Mouse (Mus musculus) stomach, embryonic 16.5 days (tissue): ENCODE data around the gene Mgat5. TPM values are rescaled to one million over a fixed set of nuclear protein-coding genes. Genes with fewer than 3 reads are reported as not detected.
A peak's percentile ranks its signal among the peaks of the same experiment; 100 is the strongest.

Source experiments
- ATAC-seq: fragments of 200-750 bp; cut with Nextera tagmentation; 2 replicates; pipeline ENCODE4 v1.8.0; 2017; ENCODE audit warnings: moderate number of reproducible peaks, moderate TSS enrichment; ENCODE audit not compliant: insufficient read depth, low FRiP score
- H3K27ac ChIP-seq: fragments of 300-500 bp; sonication (generic); 2 replicates; pipeline ENCODE4 v1.5.1; 2014; ENCODE audit warnings: low read length
- H3K27me3 ChIP-seq: fragments of 300-500 bp; sonication (generic); 2 replicates; pipeline ENCODE4 v1.6.1; 2014; ENCODE audit warnings: low read length, control low read depth, mixed read lengths; ENCODE audit not compliant: control insufficient read depth, insufficient read depth
- H3K36me3 ChIP-seq: fragments of 300-500 bp; sonication (generic); 2 replicates; pipeline ENCODE4 v1.6.1; 2014; ENCODE audit warnings: low read length; ENCODE audit not compliant: control insufficient read depth, insufficient read depth
- H3K4me1 ChIP-seq: fragments of 300-500 bp; sonication (generic); 2 replicates; pipeline ENCODE4 v1.6.1; 2014; ENCODE audit warnings: low read length, control low read depth, mixed read lengths; ENCODE audit not compliant: control insufficient read depth, insufficient read depth
- H3K4me2 ChIP-seq: fragments of 300-500 bp; sonication (generic); 2 replicates; pipeline ENCODE4 v1.6.1; 2014; ENCODE audit warnings: low read depth, low read length, mixed read lengths
- H3K4me3 ChIP-seq: fragments of 300-500 bp; sonication (generic); replicated peaks from 2 replicates; pipeline ENCODE4 v1.5.1; 2014; ENCODE audit warnings: mild to moderate bottlenecking, low read length
- H3K9ac ChIP-seq: fragments of 300-500 bp; sonication (generic); 2 replicates; pipeline ENCODE4 v1.6.1; 2014; ENCODE audit warnings: low read length
- H3K9me3 ChIP-seq: fragments of 300-500 bp; sonication (generic); replicated peaks from 2 replicates; pipeline ENCODE4 v1.6.1; 2016; ENCODE audit warnings: low read length, control low read depth; ENCODE audit not compliant: control insufficient read depth
- whole genome bisulfite sequencing: fragments of 180-500 bp; shearing (Covaris S2); extraction: QIAGEN DNeasy Blood & Tissue Kit; methylation state at CpG from one replicate; pipeline ENCODE4 v1.1.7; 2014; 5-methylcytosine and 5-hydroxymethylcytosine counted together
- polyA plus RNA-seq: library from polyadenylated mRNA; unstranded; fragments of >200 nt; fragmentation: Nextera tagmentation; extraction: Ambion mirVana; gene quantifications from 2 replicates; pipeline ENCODE4 v1.2.1, GENCODE M21; 2015

Mgat5 gene
- polyA plus RNA-seq, 1 experiment from 2014 or later, result 5.7 TPM

GRCm38 (mm10) chr1:127420383-127420782 is 215.6 kb downstream of the Mgat5 start:
- Histone ChIP-seq H3K4me2 (peak overlapping the region; percentile 8; the same call in 1 of the 2 replicates), H3K9ac (no peak overlapping the region), H3K27ac (no peak overlapping the region), H3K27me3 (no peaks in the 10 kb centered on the region), H3K9me3 (no peaks in the 10 kb centered on the region), H3K36me3 (no peaks in the 10 kb centered on the region), H3K4me3 (no peak overlapping the region), H3K4me1 (peaks cover 10% of the 10 kb centered on the region)
- 55% methylated on average over 13 of the region's 13 CpGs for WGBS
- ATAC-seq, result no peak

- Histone ChIP-seq H3K9ac (no peak overlapping the region), H3K4me2 (peak overlapping the region; percentile 8; the same call in 1 of the 2 replicates), H3K4me1 (peaks cover 10% of the 10 kb centered on the region), H3K27ac (no peak overlapping the region; the same call in 1 of the 2 replicates), H3K4me3 (no peak overlapping the region), H3K9me3 (no peaks in the 10 kb centered on the region), H3K36me3 (no peaks in the 10 kb centered on the region), H3K27me3 (no peaks in the 10 kb centered on the region)
- 58% methylated on average over 15 of the region's 15 CpGs for WGBS
- peak; percentile 39; the same call in 1 of the 2 replicates for ATAC-seq
These were observed 216.0 kb downstream of the Mgat5 start for GRCm38 (mm10) chr1:127420795-127421194.

GRCm38 (mm10) chr1:127422565-127422964 is 217.8 kb downstream of the Mgat5 start:
- Histone ChIP-seq H3K4me2 (no peak overlapping the region), H3K9me3 (no peaks in the 10 kb centered on the region), H3K4me3 (no peak overlapping the region), H3K4me1 (peaks cover 10% of the 10 kb centered on the region), H3K36me3 (no peaks in the 10 kb centered on the region), H3K27me3 (no peaks in the 10 kb centered on the region), H3K27ac (no peak overlapping the region), H3K9ac (no peak overlapping the region)
- ATAC-seq, result no peak
- WGBS, result 59% methylated on average over 4 of the region's 4 CpGs

- Histone ChIP-seq H3K9me3 (no peaks in the 10 kb centered on the region), H3K9ac (no peak overlapping the region), H3K27me3 (no peaks in the 10 kb centered on the region), H3K27ac (0 out of 2 replicates have a peak overlapping the region, but pooled peaks have one; percentile 27), H3K4me1 (peaks cover 10% of the 10 kb centered on the region), H3K4me3 (no peak overlapping the region), H3K36me3 (no peaks in the 10 kb centered on the region), H3K4me2 (no peak overlapping the region)
- ATAC-seq, result peak; percentile 77
- WGBS, result 32% methylated on average over 6 of the region's 6 CpGs
These were observed 220.3 kb downstream of the Mgat5 start for GRCm38 (mm10) chr1:127425021-127425532.

- ATAC-seq, result no peak
- Histone ChIP-seq H3K9me3 (no peaks in the 10 kb centered on the region), H3K27ac (no peak overlapping the region), H3K4me3 (no peak overlapping the region), H3K9ac (no peak overlapping the region), H3K4me1 (peaks cover 4% of the 10 kb centered on the region; the same call in 1 of the 2 replicates), H3K36me3 (no peaks in the 10 kb centered on the region), H3K4me2 (no peak overlapping the region), H3K27me3 (no peaks in the 10 kb centered on the region)
- 92% methylated on average over 7 of the region's 7 CpGs for WGBS
These were observed 225.5 kb downstream of the Mgat5 start for GRCm38 (mm10) chr1:127430290-127430689.

GRCm38 (mm10) chr1:127434829-127435228 is 230.0 kb downstream of the Mgat5 start:
- Histone ChIP-seq H3K27me3 (no peaks in the 10 kb centered on the region), H3K36me3 (no peaks in the 10 kb centered on the region; the same call in 1 of the 2 replicates), H3K4me3 (no peak overlapping the region), H3K27ac (no peak overlapping the region), H3K9ac (no peak overlapping the region), H3K4me2 (no peak overlapping the region), H3K9me3 (no peaks in the 10 kb centered on the region), H3K4me1 (peaks cover 7% of the 10 kb centered on the region; the same call in 1 of the 2 replicates)
- whole genome bisulfite sequencing, result 87% methylated on average over 4 of the region's 4 CpGs
- ATAC-seq, result no peak

GRCm38 (mm10) chr1:127437091-127437490 is 232.3 kb downstream of the Mgat5 start:
- no peaks in the 10 kb centered on the region; the same call in 1 of the 2 replicates for H3K36me3 ChIP-seq
- H3K4me3 ChIP-seq, result no peak overlapping the region
- no peaks in the 10 kb centered on the region for H3K27me3 ChIP-seq
- no peak overlapping the region for H3K27ac ChIP-seq
- ATAC-seq, result no peak
- 44% methylated on average over 6 of the region's 6 CpGs for WGBS
- no peak overlapping the region for H3K9ac ChIP-seq
- H3K4me1 ChIP-seq, result peaks cover 6% of the 10 kb centered on the region; the same call in 1 of the 2 replicates
- no peak overlapping the region for H3K4me2 ChIP-seq
- H3K9me3 ChIP-seq, result no peaks in the 10 kb centered on the region

- no peaks in the 10 kb centered on the region; the same call in 1 of the 2 replicates for H3K36me3 ChIP-seq
- H3K27ac ChIP-seq, result no peak overlapping the region
- H3K9me3 ChIP-seq, result no peaks in the 10 kb centered on the region
- no peak overlapping the region for H3K4me2 ChIP-seq
- WGBS, result 78% methylated on average over 9 of the region's 9 CpGs
- H3K9ac ChIP-seq, result no peak overlapping the region
- H3K4me3 ChIP-seq, result no peak overlapping the region
- H3K27me3 ChIP-seq, result no peaks in the 10 kb centered on the region
- peaks cover 9% of the 10 kb centered on the region; the same call in 1 of the 2 replicates for H3K4me1 ChIP-seq
- ATAC-seq, result no peak
These were observed 234.7 kb downstream of the Mgat5 start for GRCm38 (mm10) chr1:127439452-127439891.

GRCm38 (mm10) chr1:127441007-127441406 is 236.2 kb downstream of the Mgat5 start:
- Histone ChIP-seq H3K4me1 (peaks cover 14% of the 10 kb centered on the region; the same call in 1 of the 2 replicates), H3K4me3 (no peak overlapping the region), H3K27ac (no peak overlapping the region; the same call in 1 of the 2 replicates), H3K27me3 (no peaks in the 10 kb centered on the region), H3K36me3 (no peaks in the 10 kb centered on the region; the same call in 1 of the 2 replicates), H3K9ac (no peak overlapping the region), H3K9me3 (no peaks in the 10 kb centered on the region), H3K4me2 (no peak overlapping the region)
- no peak for ATAC-seq
- WGBS, result 59% methylated on average over 1 of the region's 1 CpGs
